Mouse (Mus musculus) gastrocnemius, postnatal 14 days (tissue): ENCODE data around the gene Ppid. TPM values are rescaled to one million over a fixed set of nuclear protein-coding genes. Genes with fewer than 3 reads are reported as not detected.

ENCODE experiments used
- DNase-seq: peaks from one replicate; pipeline ENCODE4 v3.0.0; 2021; ENCODE audit warnings: mixed read lengths
- intact Hi-C: fragments of 180-260 bp; cut with DNase I; formaldehyde crosslinking; loops from one replicate; pipeline ENCODE4 v1.15.1; 2025; ENCODE audit warnings: low total_unique reads
- total RNA-seq, 2 experiments: library from RNA; stranded (reverse); gene quantifications; 2 replicates each; pipeline ENCODE4 v1.2.3; 2021

Ppid gene
- total RNA-seq, 2 experiments from 2014 or later = 29.5 to 29.6 TPM

DNA sequence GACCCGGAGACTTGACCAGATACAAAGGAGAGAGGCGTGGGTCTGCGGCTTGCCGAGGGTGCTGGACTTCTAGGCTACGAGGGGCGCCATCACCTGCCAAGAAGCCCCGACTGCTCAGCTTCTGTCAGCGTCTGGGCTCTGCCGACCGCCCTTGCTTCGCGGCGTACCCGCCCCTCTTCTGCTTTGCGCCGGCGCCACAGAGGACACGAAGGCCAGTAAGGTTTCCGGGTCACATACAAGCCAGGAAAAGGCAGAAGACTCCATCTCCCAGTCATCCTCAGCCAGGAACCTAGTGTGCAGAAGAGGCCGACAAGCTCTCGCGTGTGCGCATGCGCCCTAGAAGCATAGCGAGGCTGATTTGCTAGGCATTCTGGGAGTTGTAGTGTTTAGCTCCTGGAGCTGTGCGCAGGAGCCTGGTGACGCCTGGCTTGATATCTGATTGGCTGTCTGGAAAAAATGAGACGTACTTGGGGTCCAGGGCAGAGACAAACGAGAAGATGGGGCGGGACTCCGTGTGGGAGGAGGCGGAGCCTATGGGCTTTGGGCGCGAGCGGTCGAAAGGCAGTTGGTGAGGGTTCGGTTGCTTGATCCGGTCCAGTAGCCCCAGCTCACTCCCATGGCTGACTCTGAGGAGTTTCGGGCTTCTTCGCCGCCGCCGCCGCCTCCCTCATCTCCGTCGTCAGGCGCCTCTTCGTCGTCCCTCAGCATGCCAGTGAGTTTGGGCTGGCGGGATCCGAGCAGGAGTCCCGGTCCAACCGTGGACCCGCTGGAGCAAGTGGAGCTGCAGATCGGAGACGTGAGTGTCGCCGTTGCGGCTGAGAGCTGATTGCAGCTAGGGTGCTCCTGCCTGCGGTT is 37.6 kb downstream of the Ppid start, which contains the start of gene 4930579G24Rik:
Gene 4930579G24Rik, plus strand, starts transcription at position 519 of the 855 bp plus-strand sequence.
- intact Hi-C loops = no loop called here
- DNase-seq = peak; percentile 93

DNA sequence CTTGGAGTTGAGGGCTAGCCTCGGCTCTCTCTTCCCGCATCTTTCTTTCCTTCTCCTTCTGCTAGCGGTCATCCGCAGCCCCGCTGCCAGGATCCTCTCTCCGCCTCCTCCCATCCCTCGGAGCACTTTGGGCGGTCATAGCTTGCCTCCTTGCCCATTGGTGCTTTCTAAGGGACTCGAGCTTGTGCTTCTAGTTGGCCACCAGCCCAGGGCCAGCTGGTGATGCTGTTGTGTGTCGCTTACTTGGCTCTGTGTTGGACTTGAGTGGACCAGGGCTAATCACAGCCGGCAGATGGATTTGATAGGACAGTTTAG is 38.2 kb downstream of the Ppid start, which contains the start of gene Etfdh:
Gene Etfdh, minus strand, starts transcription at position 85 of the 315 bp plus-strand sequence.
- peak; percentile 86 for DNase-seq
- intact Hi-C loops = no loop called here

DNA sequence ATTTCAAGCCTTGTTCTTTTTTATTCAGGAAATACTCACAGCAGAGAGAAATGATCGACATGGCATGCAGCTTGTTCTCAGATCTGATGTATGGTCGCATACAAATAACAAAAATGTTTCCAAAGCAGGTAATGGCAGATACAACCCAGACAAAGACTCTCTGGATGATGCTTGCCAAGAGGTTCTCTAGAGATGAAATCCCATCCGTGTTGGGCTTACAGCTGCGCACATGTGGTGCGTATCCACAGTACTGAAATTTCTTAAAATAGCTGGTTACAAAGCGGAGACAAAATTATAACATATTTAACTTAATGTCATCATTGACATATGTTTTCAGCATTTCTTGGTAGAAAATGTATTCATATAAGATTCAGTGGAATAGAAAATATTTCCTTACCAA is 61.0 kb downstream of the Ppid start:
- intact Hi-C loops = no loop called here
- DNase-seq = no peak

Other genes with a start within 250 kb of the Ppid start
- 1 to 10 TPM; 4.9 to 5.3 TPM for gene Fnip2, start 23.5 kb upstream of the Ppid start, total RNA-seq
- gene 4930579G24Rik, start 37.7 kb downstream of the Ppid start, total RNA-seq = 1 to 10 TPM; 2.3 to 2.7 TPM
- 100 to 1,000 TPM in 1 of 2 experiments, 10 to 100 TPM in 1; 97.3 to 138 TPM for gene Etfdh, start 38.2 kb downstream of the Ppid start, total RNA-seq
- not detected for gene Rxfp1, start 146.5 kb downstream of the Ppid start, total RNA-seq